Mouse (Mus musculus): ENCODE results near the gene A830018L16Rik. TPM values are rescaled to one million over a fixed set of nuclear protein-coding genes. Genes with fewer than 3 reads are reported as not detected.
A peak's percentile ranks its signal among the peaks of the same experiment; 100 is the strongest.

A830018L16Rik gene
- polyA plus RNA-seq, 1 experiment from 2014 or later = 0.97 TPM

DNA sequence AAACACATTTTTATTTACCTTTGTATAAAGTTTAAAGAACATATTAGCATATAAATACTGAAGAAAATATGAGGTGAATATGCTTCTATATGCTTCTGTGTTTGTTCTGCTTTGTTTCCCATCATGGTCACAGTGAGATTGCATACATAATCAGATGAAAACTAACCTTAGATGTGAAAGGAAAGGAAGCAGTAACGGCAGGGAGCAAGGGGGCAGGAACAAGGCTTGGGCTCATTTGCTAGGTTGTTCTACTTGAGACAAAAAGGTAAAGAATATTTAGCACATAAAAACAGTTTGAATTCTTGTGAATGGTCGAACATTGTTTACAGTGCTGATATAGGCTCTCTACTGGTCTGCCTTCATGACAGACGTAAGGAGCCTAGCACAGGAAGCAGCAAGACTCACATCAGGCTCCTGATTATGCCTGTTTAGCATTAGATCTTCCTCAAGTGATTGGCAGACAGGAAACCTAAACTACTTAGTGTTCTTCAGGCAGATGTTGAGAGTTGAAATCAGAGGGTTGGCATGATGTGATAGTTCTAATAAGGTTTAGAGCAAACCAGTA is 244.2 kb downstream of the A830018L16Rik start:
- H3K9ac ChIP-seq = no peak overlapping the region
- no peak overlapping the region for H3K4me3 ChIP-seq (replicated peaks)
- no peaks in the 10 kb centered on the region for H3K9me3 ChIP-seq (replicated peaks)
- H3K36me3 ChIP-seq = no peaks in the 10 kb centered on the region
- no peak for ATAC-seq (replicated peaks; ENCODE audit: low FRiP score)
- no peak overlapping the region for H3K27ac ChIP-seq
- no peak overlapping the region for H3K4me2 ChIP-seq
- no peaks in the 10 kb centered on the region for H3K27me3 ChIP-seq
- WGBS = 46% methylated on average over 3 of the region's 3 CpGs
- H3K4me1 ChIP-seq = no peaks in the 10 kb centered on the region

DNA sequence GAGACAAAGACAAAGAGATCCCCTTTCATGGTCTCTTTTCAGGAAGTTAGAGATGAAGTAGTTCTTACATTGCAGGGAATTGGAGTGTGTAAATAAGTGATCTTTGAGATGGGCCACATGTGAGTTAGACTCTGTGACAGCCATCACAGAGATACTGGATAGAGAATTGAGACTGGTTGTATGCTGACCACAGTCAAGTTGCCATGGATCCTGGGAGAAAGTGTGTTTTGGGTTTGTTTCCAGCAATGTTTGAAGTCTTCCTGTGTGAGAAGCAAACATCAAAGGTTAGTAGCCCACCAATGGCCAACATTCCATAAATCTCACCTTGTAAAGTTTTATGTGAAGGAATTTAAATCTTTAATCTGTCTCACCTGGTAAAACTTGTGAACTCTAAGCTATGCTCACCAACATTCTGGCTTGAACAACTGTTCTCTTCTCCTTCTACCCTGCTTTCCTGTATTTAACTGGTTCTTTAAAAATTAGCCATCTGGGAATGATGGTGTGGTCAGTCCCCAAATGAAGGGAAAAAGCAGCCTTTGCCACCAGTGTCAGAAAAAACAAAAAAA is 330.9 kb downstream of the A830018L16Rik start:
- no peaks in the 10 kb centered on the region for H3K4me1 ChIP-seq
- no peak overlapping the region for H3K27ac ChIP-seq
- no peak for ATAC-seq (replicated peaks; ENCODE audit: low FRiP score)

DNA sequence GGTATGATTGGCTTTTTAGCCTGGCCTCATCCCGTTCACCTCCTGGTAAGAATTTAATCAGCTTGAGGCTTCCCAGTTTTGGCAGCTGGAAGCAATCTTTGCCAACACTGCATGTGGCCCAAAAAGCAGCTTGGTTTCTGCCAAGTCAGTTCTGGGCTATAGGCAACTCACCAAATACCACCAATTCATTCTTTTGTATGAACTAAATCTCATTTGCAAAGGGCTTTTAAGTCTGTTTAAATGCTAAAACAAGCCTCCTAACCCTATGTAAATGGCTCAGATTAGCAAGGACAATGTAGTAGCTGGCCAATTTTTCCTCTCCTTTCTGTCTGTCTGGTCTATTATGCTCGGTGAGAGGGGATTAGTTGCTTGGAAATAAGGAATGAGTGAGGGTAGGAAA is 334.5 kb downstream of the A830018L16Rik start:
- Histone ChIP-seq H3K4me3 (replicated peaks) (no peak overlapping the region), H3K9me3 (replicated peaks) (no peaks in the 10 kb centered on the region; the same call in 1 of the 2 replicates), H3K4me1 (no peaks in the 10 kb centered on the region), H3K27ac (no peak overlapping the region), H3K27me3 (no peaks in the 10 kb centered on the region), H3K36me3 (no peaks in the 10 kb centered on the region), H3K4me2 (no peak overlapping the region), H3K9ac (no peak overlapping the region)
- no peak for ATAC-seq (replicated peaks; ENCODE audit: low FRiP score)
- 67% methylated on average over 2 of the region's 2 CpGs for WGBS

More for the DNA sequence above, 330.9 kb downstream of the A830018L16Rik start:
- Histone ChIP-seq H3K9me3 (replicated peaks) (no peaks in the 10 kb centered on the region; the same call in 1 of the 2 replicates), H3K36me3 (no peaks in the 10 kb centered on the region), H3K4me2 (no peak overlapping the region), H3K9ac (no peak overlapping the region), H3K27me3 (no peaks in the 10 kb centered on the region), H3K4me3 (replicated peaks) (no peak overlapping the region)

- ATAC-seq (replicated peaks; ENCODE audit: low FRiP score) = no peak
- Histone ChIP-seq H3K4me3 (replicated peaks) (no peak overlapping the region), H3K4me1 (no peaks in the 10 kb centered on the region), H3K27me3 (no peaks in the 10 kb centered on the region), H3K4me2 (no peak overlapping the region), H3K9ac (no peak overlapping the region), H3K36me3 (no peaks in the 10 kb centered on the region), H3K27ac (no peak overlapping the region), H3K9me3 (replicated peaks) (no peaks in the 10 kb centered on the region; the same call in 1 of the 2 replicates)
Measured at GRCm38 (mm10) chr1:11750065-11750464, 336.2 kb downstream of the A830018L16Rik start.

DNA sequence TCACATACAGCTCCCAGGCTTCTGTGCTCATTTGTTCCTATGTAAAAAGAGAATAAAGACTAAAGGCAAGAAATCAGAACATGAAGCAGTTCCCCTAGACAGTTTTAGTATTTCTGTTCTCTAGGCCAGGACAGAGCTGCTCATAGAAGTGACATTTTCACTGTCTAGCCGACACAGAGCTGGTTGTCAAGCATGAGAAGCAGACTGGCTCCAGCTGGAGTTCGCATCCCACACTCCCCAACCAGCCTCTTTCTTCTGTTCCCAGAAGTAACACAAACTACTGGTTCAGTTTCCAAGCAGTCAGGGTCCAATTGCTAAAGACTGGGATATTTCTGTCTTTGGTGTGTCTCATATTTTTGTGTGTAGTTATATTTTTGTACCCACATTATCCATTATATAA is 336.7 kb downstream of the A830018L16Rik start:
- Histone ChIP-seq H3K27ac (no peak overlapping the region), H3K36me3 (no peaks in the 10 kb centered on the region), H3K9ac (no peak overlapping the region), H3K27me3 (no peaks in the 10 kb centered on the region), H3K9me3 (replicated peaks) (no peaks in the 10 kb centered on the region; the same call in 1 of the 2 replicates), H3K4me2 (no peak overlapping the region), H3K4me1 (no peaks in the 10 kb centered on the region), H3K4me3 (replicated peaks) (no peak overlapping the region)
- 38% methylated on average over 2 of the region's 2 CpGs for WGBS
- peak; percentile 73; the same call in 1 of the 2 replicates for ATAC-seq (replicated peaks; ENCODE audit: low FRiP score)

DNA sequence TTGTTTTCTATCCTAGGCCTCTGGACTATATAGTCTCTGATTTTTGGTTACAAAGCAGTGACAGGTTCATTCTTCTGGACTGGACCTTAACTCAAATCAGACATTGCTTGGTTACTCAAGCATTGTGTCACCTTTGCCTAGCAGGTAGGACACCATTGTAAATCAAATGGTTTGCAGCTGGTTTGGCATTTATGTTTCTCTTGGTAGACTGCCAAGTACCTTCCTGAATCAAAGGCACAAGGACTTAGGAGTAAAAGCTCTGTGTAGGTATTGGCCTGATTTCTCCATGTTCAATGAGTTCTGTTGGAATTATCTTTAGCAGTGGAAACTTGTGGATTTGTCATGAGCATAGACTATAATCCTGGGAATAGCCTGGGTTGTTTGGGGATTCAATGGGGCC is 338.1 kb downstream of the A830018L16Rik start:
- Histone ChIP-seq H3K27me3 (no peaks in the 10 kb centered on the region), H3K4me2 (no peak overlapping the region), H3K36me3 (no peaks in the 10 kb centered on the region), H3K4me3 (replicated peaks) (no peak overlapping the region), H3K9me3 (replicated peaks) (no peaks in the 10 kb centered on the region; the same call in 1 of the 2 replicates), H3K9ac (no peak overlapping the region), H3K27ac (no peak overlapping the region), H3K4me1 (no peaks in the 10 kb centered on the region)
- ATAC-seq (replicated peaks; ENCODE audit: low FRiP score) = no peak; the same call in 1 of the 2 replicates

DNA sequence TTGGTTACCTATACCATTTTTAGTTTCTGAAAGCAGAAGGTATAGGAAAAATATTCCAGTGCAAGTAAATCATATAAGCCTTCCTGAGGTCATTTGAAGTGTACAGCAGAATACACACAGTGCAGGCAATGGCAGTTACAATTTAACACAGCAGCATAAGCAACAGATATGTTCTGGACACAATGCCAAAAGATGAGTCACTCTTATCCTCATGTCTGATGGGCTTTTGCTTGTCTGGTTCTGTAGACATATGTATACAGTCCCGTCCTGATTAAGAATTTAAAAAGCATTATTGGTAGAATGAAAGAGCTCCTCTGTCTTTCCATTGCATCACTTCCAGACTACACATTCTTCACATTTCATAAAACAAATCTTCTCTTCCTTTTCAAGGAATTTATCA is 374.4 kb downstream of the A830018L16Rik start:
- no peak overlapping the region for H3K4me3 ChIP-seq (replicated peaks)
- no peaks in the 10 kb centered on the region for H3K4me1 ChIP-seq
- H3K27ac ChIP-seq = no peak overlapping the region
- no peaks in the 10 kb centered on the region for H3K9me3 ChIP-seq (replicated peaks)
- H3K27me3 ChIP-seq = no peaks in the 10 kb centered on the region
- WGBS = 68% methylated on average over 1 of the region's 1 CpGs
- H3K36me3 ChIP-seq = no peaks in the 10 kb centered on the region
- H3K4me2 ChIP-seq = no peak overlapping the region
- H3K9ac ChIP-seq = no peak overlapping the region
- ATAC-seq (replicated peaks; ENCODE audit: low FRiP score) = no peak

GRCm38 (mm10) chr1:11792820-11793219 is 378.9 kb downstream of the A830018L16Rik start:
- no peak for ATAC-seq (replicated peaks; ENCODE audit: low FRiP score)
- Histone ChIP-seq H3K27ac (no peak overlapping the region), H3K4me1 (no peaks in the 10 kb centered on the region), H3K4me2 (no peak overlapping the region), H3K9me3 (replicated peaks) (no peaks in the 10 kb centered on the region), H3K27me3 (no peaks in the 10 kb centered on the region), H3K4me3 (replicated peaks) (no peak overlapping the region), H3K36me3 (no peaks in the 10 kb centered on the region), H3K9ac (no peak overlapping the region)
- whole genome bisulfite sequencing = 57% methylated on average over 2 of the region's 2 CpGs

DNA sequence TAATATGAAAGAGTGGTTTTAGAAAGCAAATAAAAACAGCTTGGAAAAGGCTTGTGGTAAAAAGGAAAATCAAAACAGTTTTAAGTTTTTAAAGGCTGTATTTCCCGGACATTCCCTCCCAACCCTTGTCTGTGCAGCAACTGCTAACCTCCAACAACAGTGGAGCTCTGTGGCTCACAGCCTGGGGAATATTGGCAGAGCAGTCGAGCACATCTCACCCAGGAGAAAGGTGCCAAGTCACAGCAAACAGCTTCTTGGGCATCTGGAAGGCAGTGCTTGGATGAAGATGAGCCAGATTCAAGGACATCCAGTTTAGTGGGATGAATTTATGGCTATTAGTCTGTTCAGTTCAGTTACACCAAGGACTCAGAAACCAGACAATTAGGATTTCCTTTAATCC is 381.8 kb downstream of the A830018L16Rik start:
- no peak for ATAC-seq (replicated peaks; ENCODE audit: low FRiP score)
- H3K9me3 ChIP-seq (replicated peaks) = no peaks in the 10 kb centered on the region
- H3K4me3 ChIP-seq (replicated peaks) = no peak overlapping the region
- H3K9ac ChIP-seq = no peak overlapping the region
- no peak overlapping the region for H3K27ac ChIP-seq
- no peaks in the 10 kb centered on the region for H3K27me3 ChIP-seq
- H3K36me3 ChIP-seq = no peaks in the 10 kb centered on the region
- no peaks in the 10 kb centered on the region for H3K4me1 ChIP-seq
- H3K4me2 ChIP-seq = no peak overlapping the region
- WGBS = 61% methylated on average over 2 of the region's 2 CpGs

DNA sequence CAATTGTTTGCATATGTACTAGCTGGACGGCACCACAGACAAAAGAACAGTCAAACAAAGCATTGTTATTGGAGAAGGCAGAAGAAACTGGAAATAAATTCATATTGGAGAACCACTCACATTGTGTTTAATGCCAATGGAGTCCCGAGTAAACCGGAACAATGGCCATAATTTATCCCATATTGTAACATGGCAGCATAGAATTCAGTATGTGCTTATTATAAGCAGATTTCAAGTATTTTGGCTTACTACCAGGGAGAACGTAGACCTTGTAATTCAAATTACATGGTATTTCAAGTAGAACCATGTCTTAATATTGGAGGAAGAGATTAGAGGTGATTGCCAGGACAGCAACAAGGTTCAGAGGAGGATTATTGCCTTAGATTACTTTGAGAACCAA is 458.9 kb downstream of the A830018L16Rik start:
- Histone ChIP-seq H3K4me2 (no peak overlapping the region), H3K27me3 (no peaks in the 10 kb centered on the region), H3K9ac (no peak overlapping the region), H3K9me3 (replicated peaks) (no peaks in the 10 kb centered on the region), H3K4me3 (replicated peaks) (no peak overlapping the region), H3K36me3 (no peaks in the 10 kb centered on the region), H3K27ac (no peak overlapping the region), H3K4me1 (no peaks in the 10 kb centered on the region)
- WGBS = 83% methylated on average over 4 of the region's 4 CpGs
- no peak for ATAC-seq (replicated peaks; ENCODE audit: low FRiP score)

DNA sequence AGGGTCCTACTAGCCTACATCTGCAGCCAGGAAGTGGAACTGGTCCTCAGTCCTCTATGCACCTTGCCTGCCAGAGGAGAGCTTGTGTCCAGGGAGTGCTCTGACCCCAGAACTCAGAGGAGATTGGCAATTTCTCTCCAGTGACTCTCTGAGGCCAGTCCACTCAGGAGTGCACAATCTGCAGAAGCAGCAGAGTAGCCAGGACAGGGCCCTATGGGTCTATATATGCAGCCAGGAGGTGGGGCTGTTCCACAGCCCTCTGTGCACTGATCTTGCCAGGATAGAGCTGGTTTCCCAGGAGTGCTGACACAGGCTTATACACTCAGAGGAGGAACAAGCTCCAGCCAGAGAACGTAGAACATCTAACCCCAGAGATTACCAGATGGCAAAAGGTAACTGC is 459.7 kb downstream of the A830018L16Rik start:
- 79% methylated on average over 1 of the region's 1 CpGs for WGBS
- H3K27ac ChIP-seq = no peak overlapping the region

DNA sequence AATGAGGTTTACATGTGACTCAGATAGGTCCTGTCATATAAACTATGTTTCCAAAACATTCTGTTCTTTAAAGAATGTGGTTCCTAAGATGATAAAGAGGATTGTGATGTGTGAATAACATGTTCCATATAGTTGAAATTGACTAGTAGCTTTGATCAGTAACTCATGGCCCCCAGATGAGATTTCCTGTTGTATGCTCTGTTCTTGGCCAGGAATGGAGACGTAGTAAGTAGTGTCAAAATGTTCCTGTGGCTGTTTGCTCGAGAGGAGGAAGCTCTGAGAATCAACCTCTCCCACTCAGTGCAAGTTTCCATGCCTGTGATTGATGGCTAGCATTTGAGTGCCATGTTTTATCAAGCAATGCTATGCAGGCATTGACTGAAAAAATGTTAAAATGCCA is 467.8 kb downstream of the A830018L16Rik start:
- Histone ChIP-seq H3K27me3 (no peaks in the 10 kb centered on the region), H3K36me3 (no peaks in the 10 kb centered on the region), H3K27ac (no peak overlapping the region), H3K4me2 (no peak overlapping the region), H3K9me3 (replicated peaks) (no peaks in the 10 kb centered on the region), H3K4me1 (no peaks in the 10 kb centered on the region), H3K9ac (no peak overlapping the region), H3K4me3 (replicated peaks) (no peak overlapping the region)
- 24% methylated on average over 2 of the region's 2 CpGs for WGBS
- no peak for ATAC-seq (replicated peaks; ENCODE audit: low FRiP score)

More for the DNA sequence above, 459.7 kb downstream of the A830018L16Rik start:
- Histone ChIP-seq H3K9me3 (replicated peaks) (no peaks in the 10 kb centered on the region), H3K9ac (no peak overlapping the region), H3K36me3 (no peaks in the 10 kb centered on the region), H3K27me3 (no peaks in the 10 kb centered on the region), H3K4me1 (no peaks in the 10 kb centered on the region), H3K4me2 (no peak overlapping the region), H3K4me3 (replicated peaks) (no peak overlapping the region)
- no peak for ATAC-seq (replicated peaks; ENCODE audit: low FRiP score)

GRCm38 (mm10) chr1:11895715-11896114 is 481.8 kb downstream of the A830018L16Rik start:
- Histone ChIP-seq H3K4me1 (no peaks in the 10 kb centered on the region), H3K27ac (no peak overlapping the region), H3K9ac (no peak overlapping the region), H3K27me3 (no peaks in the 10 kb centered on the region), H3K4me2 (no peak overlapping the region), H3K9me3 (replicated peaks) (no peaks in the 10 kb centered on the region), H3K36me3 (no peaks in the 10 kb centered on the region), H3K4me3 (replicated peaks) (no peak overlapping the region)
- no peak for ATAC-seq (replicated peaks; ENCODE audit: low FRiP score)
- WGBS = 74% methylated on average over 3 of the region's 3 CpGs
